Comparison of ENCODE assay signal across 8 mouse cellular contexts in the genomic region with DNA sequence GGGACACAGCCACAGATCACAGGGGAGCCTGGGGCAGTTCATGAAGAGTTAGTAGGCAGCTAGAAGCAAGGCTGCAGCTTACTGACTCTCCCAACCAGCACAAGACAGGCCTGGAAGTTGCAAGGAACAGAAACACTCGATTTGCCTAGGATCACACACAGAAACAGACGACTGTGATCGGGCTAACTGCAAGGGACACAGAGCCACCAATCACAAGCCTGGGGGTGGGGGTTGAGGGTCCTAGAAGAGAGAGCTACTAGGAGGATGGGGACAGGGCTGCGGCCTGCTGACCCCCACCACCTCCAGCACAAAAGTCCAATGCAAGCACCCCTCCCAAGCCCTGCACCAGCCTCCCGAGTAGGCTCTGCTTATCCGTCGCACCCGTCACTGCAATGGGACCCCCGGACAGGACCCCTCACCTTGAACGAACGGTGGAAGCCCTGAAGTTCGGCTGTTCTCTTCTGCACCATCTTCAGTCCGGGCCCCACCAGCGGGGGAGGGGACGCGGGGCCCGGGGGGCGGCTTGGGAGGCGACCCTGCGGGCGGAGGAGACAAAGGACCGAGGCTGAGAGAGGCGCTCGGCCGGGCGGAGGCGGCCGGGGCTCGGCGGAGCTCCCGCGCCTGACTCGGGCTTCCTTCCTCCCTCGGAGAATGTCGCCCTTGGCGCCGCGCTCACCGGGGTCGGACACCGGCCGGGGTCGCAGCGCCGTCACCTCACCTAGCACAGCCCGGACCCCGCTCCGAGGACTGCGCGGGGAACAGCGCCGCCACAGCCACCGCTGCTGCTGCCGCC. TPM values are rescaled to one million over a fixed set of nuclear protein-coding genes. Genes with fewer than 3 reads are reported as not detected.
DNase-seq lines count a peak whose midpoint lies in the region; ATAC-seq lines count a peak whose summit lies in the region.

No protein-coding gene starts in this region.

- WGBS in embryonic facial prominence, embryonic 10.5 days, result under 1% methylated on average over 54 of the region's 54 CpGs
- under 1% methylated on average over 44 of the region's 54 CpGs for WGBS in midbrain, embryonic 11.5 days

- H3K9ac ChIP-seq in midbrain, embryonic 11.5 days (ENCODE audit: low read length), result peak overlapping the region; percentile 97

- H3K27ac ChIP-seq in embryonic facial prominence, embryonic 10.5 days (replicated peaks), result peak overlapping the region; percentile 93
- H3K27ac ChIP-seq in midbrain, embryonic 11.5 days (ENCODE audit: low read depth, low read length), result peak overlapping the region; percentile 59

- peak; percentile 59 for DNase-seq in gastrocnemius, postnatal 25 days
- no peak for DNase-seq in gastrocnemius, postnatal 4 days (ENCODE audit: low spot score in 2 of 2)
- peak; percentile 52 for DNase-seq in A20 (ENCODE audit: low read depth, low spot score)
- peak; percentile 56 for DNase-seq in embryonic facial prominence, embryonic 10.5 days (ENCODE audit: low spot score)
- peak; percentile 59 for DNase-seq in induced T-regulatory cell, adult 2 months (ENCODE audit: low read depth)
- DNase-seq in midbrain, embryonic 11.5 days (ENCODE audit: low spot score, missing footprints), result peak; percentile 93
- DNase-seq in thymus, postnatal 4 days, result no peak
- DNase-seq in testis, postnatal 14 days (ENCODE audit: low spot score), result no peak

- peak overlapping the region; percentile 92 for H3K4me2 ChIP-seq in midbrain, embryonic 11.5 days

- no peaks in the 10 kb centered on the region for H3K27me3 ChIP-seq in embryonic facial prominence, embryonic 10.5 days (replicated peaks; ENCODE audit: low read depth, poor library complexity, severe bottlenecking)
- no peaks in the 10 kb centered on the region for H3K27me3 ChIP-seq in midbrain, embryonic 11.5 days (ENCODE audit: control insufficient read depth, insufficient read depth, low read length)

- peak overlapping the region; percentile 97 for H3K4me3 ChIP-seq in embryonic facial prominence, embryonic 10.5 days
- peak overlapping the region; percentile 98 for H3K4me3 ChIP-seq in midbrain, embryonic 11.5 days (ENCODE audit: low read depth, low read length)

- H3K4me1 ChIP-seq in embryonic facial prominence, embryonic 10.5 days, result peaks cover 71% of the 10 kb centered on the region
- H3K4me1 ChIP-seq in midbrain, embryonic 11.5 days (ENCODE audit: control insufficient read depth, insufficient read depth, low read length), result peaks cover 37% of the 10 kb centered on the region

- ATAC-seq in midbrain, embryonic 11.5 days (ENCODE audit: low FRiP score), result peak; percentile 49

- H3K36me3 ChIP-seq in embryonic facial prominence, embryonic 10.5 days (replicated peaks), result peaks cover 40% of the 10 kb centered on the region
- peaks cover 4% of the 10 kb centered on the region; the same call in 1 of the 2 replicates for H3K36me3 ChIP-seq in midbrain, embryonic 11.5 days (ENCODE audit: control insufficient read depth, insufficient read depth, low read length)

- H3K9me3 ChIP-seq in embryonic facial prominence, embryonic 10.5 days, result no peaks in the 10 kb centered on the region
- no peaks in the 10 kb centered on the region for H3K9me3 ChIP-seq in midbrain, embryonic 11.5 days (ENCODE audit: control insufficient read depth, low read length)

RNA-seq across cellular contexts. Expression of gene Mknk2, which starts 2.3 kb away (rescaled TPM):
- total RNA-seq in gastrocnemius, postnatal 25 days (2021), result 100 to 1,000 TPM; 243 to 270 TPM
- total RNA-seq in gastrocnemius, postnatal 4 days (2021), result 100 to 1,000 TPM; 170 to 176 TPM
- 118 and 119 TPM in 2 replicates for polyA plus RNA-seq in embryonic facial prominence, embryonic 10.5 days (2016; fragmentation: Nextera tagmentation; extraction: Ambion mirVana)
- polyA plus RNA-seq in midbrain, embryonic 11.5 days (2014; fragmentation: Nextera tagmentation; extraction: Ambion mirVana), result 42.0 and 49.4 TPM in 2 replicates

RNA-seq across cellular contexts. Expression of gene Btbd2, which starts 18.7 kb away (rescaled TPM):
- total RNA-seq in gastrocnemius, postnatal 25 days (2021), result 10 to 100 TPM; 30.5 to 31.4 TPM
- 10 to 100 TPM; 50.7 to 50.8 TPM for total RNA-seq in gastrocnemius, postnatal 4 days (2021)
- polyA plus RNA-seq in embryonic facial prominence, embryonic 10.5 days (2016; fragmentation: Nextera tagmentation; extraction: Ambion mirVana), result 83.2 and 84.8 TPM in 2 replicates
- 43.8 and 51.7 TPM in 2 replicates for polyA plus RNA-seq in midbrain, embryonic 11.5 days (2014; fragmentation: Nextera tagmentation; extraction: Ambion mirVana)

RNA-seq across cellular contexts. Expression of gene Mob3a, which starts 26.2 kb away (rescaled TPM):
- total RNA-seq in gastrocnemius, postnatal 25 days (2021), result 1 to 10 TPM; 5.7 to 6.8 TPM
- 10 to 100 TPM; 24.0 to 25.4 TPM for total RNA-seq in gastrocnemius, postnatal 4 days (2021)
- 54.4 and 54.7 TPM in 2 replicates for polyA plus RNA-seq in embryonic facial prominence, embryonic 10.5 days (2016; fragmentation: Nextera tagmentation; extraction: Ambion mirVana)
- polyA plus RNA-seq in midbrain, embryonic 11.5 days (2014; fragmentation: Nextera tagmentation; extraction: Ambion mirVana), result 50.2 and 52.7 TPM in 2 replicates

RNA-seq across cellular contexts. Expression of gene Izumo4, which starts 26.4 kb away (rescaled TPM):
- total RNA-seq in gastrocnemius, postnatal 25 days (2021), result 1 to 10 TPM; 2.4 to 3.8 TPM
- 1 to 10 TPM; 8.3 to 8.4 TPM for total RNA-seq in gastrocnemius, postnatal 4 days (2021)
- polyA plus RNA-seq in embryonic facial prominence, embryonic 10.5 days (2016; fragmentation: Nextera tagmentation; extraction: Ambion mirVana), result 10.5 and 10.8 TPM in 2 replicates
- 6.7 and 6.9 TPM in 2 replicates for polyA plus RNA-seq in midbrain, embryonic 11.5 days (2014; fragmentation: Nextera tagmentation; extraction: Ambion mirVana)

RNA-seq across cellular contexts. Expression of gene Csnk1g2, which starts 53.0 kb away (rescaled TPM):
- total RNA-seq in gastrocnemius, postnatal 25 days (2021), result 10 to 100 TPM; 85.8 to 99.9 TPM
- 100 to 1,000 TPM; 167 to 169 TPM for total RNA-seq in gastrocnemius, postnatal 4 days (2021)
- polyA plus RNA-seq in embryonic facial prominence, embryonic 10.5 days (2016; fragmentation: Nextera tagmentation; extraction: Ambion mirVana), result 198 TPM in 2 replicates
- 73.6 and 86.9 TPM in 2 replicates for polyA plus RNA-seq in midbrain, embryonic 11.5 days (2014; fragmentation: Nextera tagmentation; extraction: Ambion mirVana)

Comparison
In these comparisons a context has a peak if more than half of its experiments do, and no peak if none do; other contexts are left out.
1. DNase-seq: peak in gastrocnemius, postnatal 25 days (single experiment), A20 (single experiment), embryonic facial prominence, embryonic 10.5 days (single experiment), induced T-regulatory cell, adult 2 months (single experiment) and midbrain, embryonic 11.5 days (single experiment); none in gastrocnemius, postnatal 4 days (0 of 2), thymus, postnatal 4 days (single experiment) and testis, postnatal 14 days (single experiment).